Mouse (Mus musculus) ES-Bruce4 (cell line): ENCODE data around the gene Tekt4. TPM values are rescaled to one million over a fixed set of nuclear protein-coding genes. Genes with fewer than 3 reads are reported as not detected.

Experiments used
- H3K27ac ChIP-seq: 2 replicates; pipeline ENCODE4 v1.5.1; 2012; ENCODE audit warnings: low read length, inconsistent platforms; ENCODE audit not compliant: insufficient read depth
- H3K27me3 ChIP-seq: 2 replicates; pipeline ENCODE4 v1.6.1; 2012; ENCODE audit warnings: mild to moderate bottlenecking, low read length, inconsistent platforms; ENCODE audit not compliant: control insufficient read depth, poor library complexity, insufficient read depth, severe bottlenecking
- H3K36me3 ChIP-seq: 2 replicates; pipeline ENCODE4 v1.6.1; 2012; ENCODE audit warnings: inconsistent platforms, mild to moderate bottlenecking, low read length, moderate library complexity; ENCODE audit not compliant: control insufficient read depth, poor library complexity, insufficient read depth, severe bottlenecking
- H3K4me1 ChIP-seq: one replicate; pipeline ENCODE4 v1.8.1; 2011; ENCODE audit warnings: low read length; ENCODE audit not compliant: control insufficient read depth, insufficient read depth
- H3K4me3 ChIP-seq: 2 replicates; pipeline ENCODE4 v1.5.1; 2011; ENCODE audit warnings: low read depth, mild to moderate bottlenecking, low read length
- H3K9ac ChIP-seq: 2 replicates; pipeline ENCODE4 v1.6.1; 2012; ENCODE audit warnings: low read depth, mild to moderate bottlenecking, inconsistent platforms; ENCODE audit not compliant: poor library complexity, severe bottlenecking
- H3K9me3 ChIP-seq: replicated peaks from 2 replicates; pipeline ENCODE4 v1.6.1; 2012; ENCODE audit warnings: mild to moderate bottlenecking, low read length, inconsistent platforms; ENCODE audit not compliant: control insufficient read depth, poor library complexity, insufficient read depth, severe bottlenecking
- CTCF ChIP-seq: IDR thresholded peaks from one replicate; pipeline ENCODE4 v1.8.1; 2011; ENCODE audit warnings: low read depth, low read length
- EP300 ChIP-seq: IDR thresholded peaks from 2 replicates; pipeline ENCODE4 v1.6.1; 2011; ENCODE audit warnings: low read depth, low read length; ENCODE audit not compliant: insufficient read depth
- POLR2A ChIP-seq: IDR thresholded peaks from one replicate; pipeline ENCODE4 v1.8.1; 2011; ENCODE audit warnings: low read length; ENCODE audit not compliant: insufficient read depth
- polyA plus RNA-seq: library from polyadenylated mRNA; stranded (reverse); fragments of >200 nt; gene quantifications from 2 replicates; pipeline ENCODE4 v1.2.4, GENCODE M21; 2011; ENCODE audit warnings: low read depth; ENCODE audit not compliant: missing spikeins, insufficient read depth, insufficient read length

Gene Tekt4
- polyA plus RNA-seq, 1 experiment: not detected

- Histone ChIP-seq H3K36me3 (no peaks in the 10 kb centered on the region), H3K27me3 (no peaks in the 10 kb centered on the region), H3K4me1 (no peaks in the 10 kb centered on the region), H3K27ac (no peak overlapping the region), H3K9ac (no peak overlapping the region), H3K9me3 (no peaks in the 10 kb centered on the region), H3K4me3 (no peak overlapping the region)
- no peak for TF ChIP-seq POLR2A
- no peak for TF ChIP-seq CTCF
- no peak for TF ChIP-seq EP300
These were observed 48.2 kb downstream of the Tekt4 start for GRCm38 (mm10) chr17:25502599-25502998.

- H3K27ac ChIP-seq: no peak overlapping the region
- H3K9ac ChIP-seq: no peak overlapping the region
- no peaks in the 10 kb centered on the region for H3K9me3 ChIP-seq
- H3K36me3 ChIP-seq: no peaks in the 10 kb centered on the region
- H3K27me3 ChIP-seq: no peaks in the 10 kb centered on the region
- TF ChIP-seq CTCF: peak; percentile 91
- TF ChIP-seq EP300: no peak
- TF ChIP-seq POLR2A: no peak
- no peak overlapping the region for H3K4me3 ChIP-seq
- H3K4me1 ChIP-seq: no peaks in the 10 kb centered on the region
These were observed 53.4 kb downstream of the Tekt4 start for GRCm38 (mm10) chr17:25507799-25508198.

- no peak overlapping the region for H3K9ac ChIP-seq
- H3K9me3 ChIP-seq: no peaks in the 10 kb centered on the region
- no peaks in the 10 kb centered on the region for H3K27me3 ChIP-seq
- H3K27ac ChIP-seq: no peak overlapping the region
- no peaks in the 10 kb centered on the region for H3K36me3 ChIP-seq
- TF ChIP-seq EP300 (no peak), CTCF (peak; percentile 62)
- H3K4me3 ChIP-seq: no peak overlapping the region
- no peaks in the 10 kb centered on the region for H3K4me1 ChIP-seq
These were observed 54.6 kb downstream of the Tekt4 start for GRCm38 (mm10) chr17:25508860-25509577.

GRCm38 (mm10) chr17:25510074-25510830 lies 55.8 kb downstream of the Tekt4 start:
- TF ChIP-seq POLR2A: no peak
- TF ChIP-seq CTCF: no peak
- no peak for TF ChIP-seq EP300
- Histone ChIP-seq H3K27me3 (no peaks in the 10 kb centered on the region), H3K4me1 (no peaks in the 10 kb centered on the region), H3K9ac (no peak overlapping the region), H3K27ac (no peak overlapping the region), H3K36me3 (no peaks in the 10 kb centered on the region), H3K9me3 (no peaks in the 10 kb centered on the region), H3K4me3 (no peak overlapping the region)

GRCm38 (mm10) chr17:25511876-25512275 lies 57.5 kb downstream of the Tekt4 start:
- no peaks in the 10 kb centered on the region for H3K27me3 ChIP-seq
- H3K27ac ChIP-seq: no peak overlapping the region

GRCm38 (mm10) chr17:25514055-25514454 lies 59.6 kb downstream of the Tekt4 start:
- H3K4me1 ChIP-seq: no peaks in the 10 kb centered on the region
- H3K9me3 ChIP-seq: no peaks in the 10 kb centered on the region
- H3K27ac ChIP-seq: no peak overlapping the region
- H3K27me3 ChIP-seq: no peaks in the 10 kb centered on the region
- no peak overlapping the region for H3K4me3 ChIP-seq
- TF ChIP-seq CTCF: no peak
- peak; percentile 67; the same call in 1 of the 2 replicates for TF ChIP-seq EP300
- no peaks in the 10 kb centered on the region for H3K36me3 ChIP-seq
- H3K9ac ChIP-seq: no peak overlapping the region

More at GRCm38 (mm10) chr17:25511876-25512275, 57.5 kb downstream of the Tekt4 start:
- H3K4me3 ChIP-seq: no peak overlapping the region
- no peaks in the 10 kb centered on the region for H3K9me3 ChIP-seq
- no peaks in the 10 kb centered on the region for H3K4me1 ChIP-seq
- no peak overlapping the region for H3K9ac ChIP-seq
- no peaks in the 10 kb centered on the region for H3K36me3 ChIP-seq
- no peak for TF ChIP-seq POLR2A
- TF ChIP-seq CTCF: no peak
- TF ChIP-seq EP300: no peak
